Mouse (Mus musculus) c-Kit-negative CD71-positive TER-119-positive erythroid progenitor cells, embryonic 14.5 days (primary cell): Measurements from ENCODE around the gene Usp27x.

Source experiments
- DNase-seq: peaks from one replicate; pipeline ENCODE4 v3.0.0-alpha.2; 2013; ENCODE audit warnings: low read depth, low spot score

Usp27x gene

DNA sequence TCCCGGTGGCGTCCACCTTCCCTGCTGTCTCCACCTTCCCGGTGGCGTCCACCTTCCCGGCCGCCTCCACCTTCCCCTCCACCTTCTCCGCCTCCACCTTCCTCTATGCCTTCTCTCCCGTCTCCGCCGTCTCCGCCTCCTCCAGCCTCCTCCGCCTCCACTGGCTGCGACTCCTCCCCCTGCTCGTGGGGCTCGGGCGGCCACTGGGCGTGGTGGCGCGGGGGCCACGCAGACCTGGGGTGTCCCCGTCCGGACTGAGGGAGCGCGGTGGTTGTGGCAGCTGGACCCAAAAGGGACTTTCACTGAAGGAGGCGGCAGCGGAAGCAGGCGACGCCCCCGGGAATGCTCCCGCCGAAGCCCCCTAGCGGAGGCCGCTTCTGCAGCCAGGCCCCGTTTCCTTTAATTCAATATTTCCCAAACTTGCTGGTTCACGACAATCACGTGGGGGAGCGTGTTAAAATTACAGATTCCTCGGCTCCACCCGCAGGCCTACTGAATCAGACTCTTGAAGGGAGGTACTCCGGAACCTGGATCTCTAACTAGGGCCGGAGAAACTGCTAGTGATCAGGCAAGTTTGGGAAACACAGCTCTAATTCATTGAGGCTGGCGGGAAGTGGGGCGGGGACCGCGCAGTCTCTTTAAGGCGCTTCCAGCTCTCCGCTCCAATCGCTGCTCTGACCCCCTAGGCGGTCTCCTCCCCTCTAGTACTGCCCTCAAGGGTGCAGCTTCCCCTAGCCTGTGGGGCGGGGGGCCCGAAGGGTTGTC, at the start of gene Usp27x:
TSS of gene Usp27x (minus strand) at position 115 of the 765 bp plus-strand sequence.
- DNase-seq = peak; percentile 13

DNA sequence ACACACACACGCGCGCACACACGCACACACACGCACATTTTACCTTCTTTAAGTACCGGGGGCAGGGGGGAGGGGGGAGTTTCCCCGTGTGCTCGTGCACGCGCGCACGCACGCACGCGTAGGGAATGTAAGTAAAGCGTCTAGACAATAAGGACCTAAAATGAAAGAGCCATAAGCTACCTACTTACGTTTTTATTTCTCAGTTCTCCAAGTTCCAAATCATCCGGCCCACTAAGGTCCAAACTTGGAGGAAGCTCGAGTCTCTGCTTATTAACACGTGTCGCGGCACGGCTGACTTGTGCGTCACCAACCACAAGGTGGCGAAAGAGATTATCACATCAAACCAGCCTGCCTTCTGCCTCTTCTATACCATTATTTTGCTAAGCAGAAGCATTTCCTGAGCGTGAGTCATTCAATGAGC, 47.1 kb upstream of the Usp27x start:
- no peak for DNase-seq

DNA sequence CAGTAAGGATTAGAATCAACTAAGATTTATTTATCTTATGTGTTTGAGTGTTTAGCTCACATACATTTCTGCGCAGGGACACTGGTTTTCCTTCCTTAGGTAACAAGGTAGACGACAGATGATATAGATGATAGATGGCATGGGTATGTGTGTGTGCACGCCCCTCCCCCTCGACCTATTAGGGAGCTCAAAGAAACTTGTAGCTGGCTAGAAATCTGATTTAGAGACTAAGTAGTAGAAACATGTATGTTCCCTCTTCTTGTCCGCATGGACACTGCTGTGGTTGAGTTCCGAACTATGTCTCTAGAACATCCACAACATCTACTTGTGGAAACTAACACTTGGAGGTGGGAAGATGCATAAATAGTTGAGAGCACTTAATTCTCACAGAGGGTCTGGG, 46.5 kb upstream of the Usp27x start:
- DNase-seq = no peak

DNA sequence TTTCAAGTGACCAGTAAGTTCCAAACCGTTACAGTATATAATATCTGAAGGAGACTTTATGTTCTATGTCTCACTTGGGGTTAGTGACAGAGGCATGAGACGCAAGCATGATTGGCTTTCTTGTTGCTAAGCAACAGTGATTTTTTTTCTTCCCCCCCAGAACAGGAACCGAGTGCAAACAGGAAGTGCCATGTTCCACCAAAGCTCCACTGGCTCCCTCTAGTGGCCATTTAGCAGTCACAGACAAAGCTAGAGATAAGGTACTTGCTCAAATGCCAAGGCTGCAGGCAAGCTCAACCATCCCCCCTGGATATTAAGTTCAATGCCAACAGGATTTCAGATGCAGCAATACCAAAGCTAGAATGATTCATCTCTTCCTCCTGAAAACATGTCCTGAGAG, 45.4 kb upstream of the Usp27x start:
- DNase-seq = peak; percentile 45

DNA sequence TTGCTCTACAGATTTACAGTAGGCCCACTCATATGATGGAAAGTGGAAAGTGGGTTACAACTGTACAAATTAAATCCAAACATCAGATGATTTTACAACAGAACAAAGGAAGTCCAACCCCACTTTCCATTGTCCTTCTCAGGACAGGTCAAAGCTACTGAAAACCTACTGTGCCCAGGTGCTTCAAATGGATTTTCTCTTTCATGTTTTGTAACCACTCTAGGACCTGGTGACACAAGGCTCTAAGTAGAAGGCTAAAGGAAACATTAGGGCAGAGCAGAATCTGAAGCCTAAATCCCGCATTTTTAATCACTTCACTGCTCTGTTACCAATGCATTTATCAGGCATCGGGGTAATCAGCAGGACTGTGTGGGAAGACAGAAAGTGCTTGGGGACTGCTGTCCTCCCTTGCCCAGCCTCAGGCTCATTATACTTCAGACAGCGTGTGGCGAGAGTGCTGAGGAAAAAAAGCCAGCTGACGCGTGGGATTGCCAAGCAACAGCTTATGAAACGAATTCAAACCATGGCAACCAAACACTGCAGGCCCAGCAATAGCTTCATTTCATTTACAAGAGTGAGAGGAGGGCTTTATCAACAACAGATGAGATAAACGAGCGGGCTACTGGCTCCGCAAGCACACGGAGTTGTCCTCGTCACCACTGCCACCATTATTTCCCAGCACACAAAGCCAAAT, 40.7 kb upstream of the Usp27x start:
- DNase-seq = no peak

DNA sequence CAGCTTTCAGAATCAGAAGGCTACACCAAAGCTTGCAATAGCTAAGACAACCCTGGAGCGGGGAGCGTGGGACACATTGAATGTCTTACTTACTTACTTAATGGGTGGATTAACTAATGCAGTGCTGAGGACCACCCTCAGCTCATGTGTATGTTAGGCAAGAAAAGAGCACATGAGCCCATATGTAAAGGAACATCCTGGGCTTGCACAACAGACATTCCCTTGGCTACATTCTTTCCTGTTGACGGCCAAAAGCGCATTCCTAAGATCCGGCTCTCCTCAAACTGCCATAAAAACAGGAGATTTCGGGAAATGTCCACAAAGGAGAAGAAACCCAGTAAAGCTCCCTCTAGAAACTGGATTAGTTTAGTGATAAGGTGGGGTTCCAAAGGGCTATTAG, 39.7 kb upstream of the Usp27x start:
- DNase-seq = no peak

DNA sequence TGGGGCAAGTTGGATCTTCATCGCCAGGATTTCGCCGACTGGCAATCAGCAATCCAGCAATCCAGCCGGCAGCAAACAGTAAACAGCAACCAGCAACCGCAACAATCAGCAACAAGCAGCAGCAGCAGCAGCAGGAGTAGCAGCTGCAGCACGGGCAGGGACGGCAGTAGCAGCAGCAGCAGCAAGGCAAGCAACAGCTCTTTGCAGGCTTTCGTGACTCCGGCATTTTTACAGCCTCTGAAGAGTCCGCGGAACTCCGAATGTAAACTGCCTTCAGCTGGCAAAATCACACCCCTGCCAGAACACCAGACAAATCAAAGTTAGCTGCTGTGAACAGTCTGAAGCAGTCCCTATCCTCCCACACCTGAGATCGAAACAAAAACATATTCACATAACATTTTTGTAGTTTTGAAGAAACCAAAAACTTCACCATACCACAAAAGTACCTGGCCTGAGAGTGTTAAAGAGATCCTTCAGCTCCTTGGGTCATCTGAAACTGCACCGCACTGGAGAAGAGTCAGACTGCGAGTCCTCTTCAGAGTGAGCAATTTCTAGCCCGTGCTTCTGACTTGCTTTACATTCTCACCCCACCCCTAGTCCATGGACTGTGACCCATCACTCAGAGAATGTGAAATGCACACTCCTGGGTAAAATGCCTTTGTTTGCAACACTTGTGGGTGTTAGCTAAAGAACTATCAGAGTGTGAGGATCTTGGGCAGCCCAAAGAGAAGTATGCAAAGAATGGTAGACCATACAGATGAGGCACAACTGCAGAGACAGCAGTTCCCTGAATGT, 36.8 kb upstream of the Usp27x start:
- no peak for DNase-seq

DNA sequence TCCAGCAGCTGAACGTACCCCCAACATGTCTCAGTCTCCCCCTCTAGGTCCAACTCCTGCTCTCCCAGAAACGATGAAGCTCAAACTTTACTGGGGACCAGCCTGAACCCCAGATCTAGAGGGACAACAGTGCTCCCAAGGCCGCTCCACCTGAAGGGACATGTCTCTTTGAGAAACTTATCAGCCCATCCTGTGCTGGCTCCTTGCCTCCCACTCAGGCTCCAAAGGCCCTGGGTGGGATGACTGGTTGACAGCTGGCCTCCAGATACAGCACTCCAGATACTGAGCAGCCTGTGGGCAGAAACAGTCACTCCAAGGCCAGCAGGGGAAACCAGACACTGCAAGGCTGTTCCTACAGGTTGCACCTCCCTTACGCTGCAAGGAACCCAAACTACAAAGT, 956 bp upstream of the Usp27x start:
- no peak for DNase-seq

DNA sequence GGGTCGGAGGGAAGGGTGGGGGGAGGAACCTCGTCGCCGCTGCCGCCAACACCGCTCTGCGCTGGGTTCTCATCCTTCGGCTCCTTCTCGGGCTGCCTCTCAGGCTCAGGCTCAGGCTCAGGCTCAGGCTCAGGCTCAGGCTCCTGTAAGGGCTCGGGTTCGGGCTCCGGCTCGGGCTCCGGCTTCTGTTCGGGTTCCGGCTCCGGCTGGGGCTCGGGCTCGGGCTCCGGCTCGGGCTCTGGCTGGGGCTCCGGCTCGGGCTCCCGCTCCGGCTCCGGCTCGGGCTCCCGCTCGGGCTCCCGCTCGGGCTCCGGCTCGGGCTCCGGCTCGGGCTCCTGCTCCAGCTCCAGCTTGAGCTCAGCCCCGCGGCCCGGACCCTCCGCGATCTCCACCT, 311 bp downstream of the Usp27x start:
- DNase-seq = no peak

DNA sequence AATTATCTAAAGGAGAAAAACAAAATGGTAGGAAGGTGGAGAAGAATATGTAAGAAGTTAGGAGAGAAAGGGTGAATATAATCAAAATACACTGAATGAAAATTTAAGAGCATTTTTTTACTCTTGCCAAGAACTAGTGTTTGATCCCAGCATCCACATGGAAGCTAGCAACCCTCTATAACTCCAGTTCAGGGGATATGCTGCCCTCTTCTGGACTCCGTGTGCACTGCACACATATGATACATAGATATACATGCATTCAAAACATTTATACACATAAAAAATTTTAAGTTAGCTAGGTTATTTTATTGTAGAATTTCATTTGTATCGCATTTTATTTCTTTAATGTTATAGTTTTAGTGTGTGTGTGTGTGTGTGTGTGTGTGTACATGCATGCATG, 50.2 kb downstream of the Usp27x start:
- DNase-seq = peak; percentile 8

DNA sequence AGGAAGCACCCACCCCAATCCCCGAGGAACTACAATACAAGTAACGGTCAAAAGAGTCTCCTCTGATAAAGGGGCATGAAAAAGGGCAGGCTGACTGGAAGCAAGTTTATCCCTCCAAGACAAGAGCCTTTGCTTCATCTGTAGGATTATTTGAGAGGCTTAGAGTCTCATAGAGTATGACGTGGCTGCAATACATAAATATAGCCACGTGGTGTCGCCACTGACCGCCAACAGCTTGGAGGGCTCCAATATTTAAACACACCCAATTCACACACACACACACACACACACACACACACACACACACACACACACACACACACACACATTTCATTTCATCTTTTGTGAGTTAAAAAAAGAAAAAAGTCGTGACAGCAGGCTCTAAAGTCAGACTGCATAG, 53.3 kb downstream of the Usp27x start:
- DNase-seq = peak; percentile 9
